Mouse (Mus musculus) forebrain, postnatal 0 days (tissue): ENCODE results near the gene Pycr1. TPM values are rescaled to one million over a fixed set of nuclear protein-coding genes. Genes with fewer than 3 reads are reported as not detected.

Source experiments
- ATAC-seq: fragments of 200-750 bp; cut with Nextera tagmentation; 2 replicates; pipeline ENCODE4 v1.8.0; 2017; ENCODE audit warnings: mild to moderate bottlenecking, moderate library complexity
- DNase-seq: peaks from one replicate; pipeline ENCODE4 v3.0.0-alpha.2; 2015
- H3K27ac ChIP-seq: fragments of 300-500 bp; sonication (generic); 2 replicates; pipeline ENCODE4 v1.5.1; 2014; ENCODE audit warnings: low read depth, mild to moderate bottlenecking, antibody characterized with exemption, low read length, moderate library complexity, mixed read lengths
- H3K27me3 ChIP-seq: fragments of 300-500 bp; sonication (generic); 2 replicates; pipeline ENCODE4 v1.6.1; 2014; ENCODE audit warnings: mild to moderate bottlenecking, low read length, mixed read lengths; ENCODE audit not compliant: insufficient read depth
- H3K36me3 ChIP-seq: fragments of 300-500 bp; sonication (generic); 2 replicates; pipeline ENCODE4 v1.6.1; 2014; ENCODE audit warnings: mild to moderate bottlenecking, moderate library complexity; ENCODE audit not compliant: insufficient read depth
- H3K4me1 ChIP-seq: fragments of 300-500 bp; sonication (generic); 2 replicates; pipeline ENCODE4 v1.6.1; 2014; ENCODE audit warnings: antibody characterized with exemption; ENCODE audit not compliant: insufficient read depth
- H3K4me2 ChIP-seq: fragments of 300-500 bp; sonication (generic); 2 replicates; pipeline ENCODE4 v1.6.1; 2014; ENCODE audit warnings: low read depth, mild to moderate bottlenecking, moderate library complexity
- H3K4me3 ChIP-seq: fragments of 300-500 bp; sonication (generic); 2 replicates; pipeline ENCODE4 v1.5.1; 2014; ENCODE audit warnings: low read depth, low read length, mixed read lengths
- H3K9ac ChIP-seq: fragments of 300-500 bp; sonication (generic); 2 replicates; pipeline ENCODE4 v1.6.1; 2014; ENCODE audit warnings: mild to moderate bottlenecking
- H3K9me3 ChIP-seq: fragments of 300-500 bp; sonication (generic); 2 replicates; pipeline ENCODE4 v1.6.1; 2016; ENCODE audit warnings: low read length
- CTCF ChIP-seq: sonication (generic); IDR thresholded peaks from 2 replicates; pipeline ENCODE4 v1.5.1; 2016; ENCODE audit warnings: antibody characterized with exemption, control low read depth, low read depth
- WGBS: fragments of 180-500 bp; shearing (Covaris S2); extraction: QIAGEN DNeasy Blood & Tissue Kit; methylation state at CpG from one replicate; pipeline ENCODE4 v1.1.7; 2014; 5-methylcytosine and 5-hydroxymethylcytosine counted together
- polyA plus RNA-seq: library from polyadenylated mRNA; unstranded; fragments of >200 nt; fragmentation: Nextera tagmentation; extraction: Ambion mirVana; gene quantifications from 2 replicates; pipeline ENCODE4 v1.2.1, GENCODE M21; 2015
- total RNA-seq: library from RNA; depleted of rRNA; stranded (reverse); fragments of >200 nt; gene quantifications from 2 replicates; pipeline ENCODE4 v1.2.3, GENCODE M21; 2014

The Pycr1 gene
- total and polyA plus RNA-seq, 2 experiments from 2014 or later = 13.8 to 19.5 TPM

DNA sequence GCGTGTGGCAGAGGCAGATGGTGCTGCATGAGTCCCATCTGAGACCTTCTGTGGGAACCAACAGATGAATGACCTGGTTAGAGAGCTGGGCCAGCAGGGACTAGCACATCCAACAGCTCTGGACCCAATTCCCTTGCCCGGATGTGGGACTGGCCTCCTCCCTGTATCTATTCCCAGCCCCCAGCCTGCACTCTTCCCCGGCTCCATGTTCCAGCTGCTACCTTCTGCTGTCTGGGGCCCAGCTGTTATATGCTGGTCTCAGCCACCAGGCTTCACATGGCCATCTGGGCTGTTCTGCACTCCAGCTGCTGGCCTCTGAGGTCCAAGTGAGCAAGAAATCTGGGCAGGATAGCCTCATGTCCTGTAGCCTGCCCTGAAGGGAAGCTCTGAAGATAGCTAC, 21.8 kb upstream of the Pycr1 start:
- DNase-seq = no peak
- Histone ChIP-seq H3K4me1 (no peaks in the 10 kb centered on the region), H3K36me3 (no peaks in the 10 kb centered on the region), H3K4me3 (no peak overlapping the region), H3K27ac (no peak overlapping the region), H3K9ac (no peak overlapping the region), H3K27me3 (peaks cover 27% of the 10 kb centered on the region), H3K9me3 (no peaks in the 10 kb centered on the region), H3K4me2 (no peak overlapping the region)
- TF ChIP-seq CTCF = no peak
- ATAC-seq = no peak
- WGBS = 87% methylated on average over 3 of the region's 3 CpGs

DNA sequence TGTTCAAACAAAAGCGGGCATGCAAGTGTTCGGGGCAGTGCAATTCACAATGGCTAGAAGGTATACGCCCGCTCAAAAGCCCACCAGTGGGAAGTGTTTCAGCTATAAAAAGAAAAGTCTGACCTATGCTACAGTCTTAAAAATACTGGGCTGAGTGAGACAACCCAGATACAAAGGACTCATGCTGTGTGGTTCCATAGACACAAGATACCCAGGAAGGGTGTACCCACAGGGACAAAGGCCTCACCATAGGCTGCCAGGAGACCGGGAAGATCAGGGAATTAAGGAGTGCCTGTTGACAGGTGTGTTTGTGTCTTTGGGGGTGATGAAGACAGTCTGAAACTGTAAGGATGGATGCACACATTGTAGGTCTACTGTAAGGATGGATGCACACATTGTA, 20.1 kb upstream of the Pycr1 start:
- H3K9me3 ChIP-seq = no peaks in the 10 kb centered on the region
- ATAC-seq (no peak), DNase-seq (no peak)
- 63% methylated on average over 5 of the region's 5 CpGs for WGBS
- H3K27ac ChIP-seq = no peak overlapping the region
- TF ChIP-seq CTCF = no peak
- H3K4me1 ChIP-seq = no peaks in the 10 kb centered on the region
- H3K4me2 ChIP-seq = no peak overlapping the region
- no peaks in the 10 kb centered on the region for H3K36me3 ChIP-seq
- H3K4me3 ChIP-seq = no peak overlapping the region
- no peak overlapping the region for H3K9ac ChIP-seq
- H3K27me3 ChIP-seq = peaks cover 43% of the 10 kb centered on the region

DNA sequence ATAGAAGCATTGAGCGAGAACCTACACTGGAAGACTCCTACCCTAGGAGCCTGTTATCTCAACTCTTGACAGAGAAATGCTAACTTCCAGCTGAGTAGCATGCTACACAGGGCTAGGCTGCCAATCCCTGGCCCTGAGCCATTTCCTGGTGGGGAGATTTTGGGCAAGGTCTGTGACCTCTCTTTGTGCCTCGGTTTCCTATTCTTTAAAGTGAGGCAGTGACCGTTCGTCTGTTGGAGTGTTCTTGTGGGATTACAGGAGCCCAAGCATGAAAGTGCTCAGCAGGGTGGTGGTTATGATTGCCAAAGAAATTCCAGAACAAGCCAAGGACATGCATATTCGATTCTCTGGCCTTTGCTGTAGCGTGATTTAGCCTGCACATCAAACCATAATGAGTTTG, 19.2 kb upstream of the Pycr1 start:
- H3K27ac ChIP-seq = no peak overlapping the region
- no peak overlapping the region for H3K4me3 ChIP-seq
- H3K9ac ChIP-seq = no peak overlapping the region
- no peak overlapping the region for H3K4me2 ChIP-seq
- 37% methylated on average over 6 of the region's 6 CpGs for WGBS
- DNase-seq = no peak
- H3K4me1 ChIP-seq = no peaks in the 10 kb centered on the region
- H3K9me3 ChIP-seq = no peaks in the 10 kb centered on the region
- no peak for ATAC-seq
- H3K27me3 ChIP-seq = peaks cover 53% of the 10 kb centered on the region
- H3K36me3 ChIP-seq = no peaks in the 10 kb centered on the region
- no peak for TF ChIP-seq CTCF

DNA sequence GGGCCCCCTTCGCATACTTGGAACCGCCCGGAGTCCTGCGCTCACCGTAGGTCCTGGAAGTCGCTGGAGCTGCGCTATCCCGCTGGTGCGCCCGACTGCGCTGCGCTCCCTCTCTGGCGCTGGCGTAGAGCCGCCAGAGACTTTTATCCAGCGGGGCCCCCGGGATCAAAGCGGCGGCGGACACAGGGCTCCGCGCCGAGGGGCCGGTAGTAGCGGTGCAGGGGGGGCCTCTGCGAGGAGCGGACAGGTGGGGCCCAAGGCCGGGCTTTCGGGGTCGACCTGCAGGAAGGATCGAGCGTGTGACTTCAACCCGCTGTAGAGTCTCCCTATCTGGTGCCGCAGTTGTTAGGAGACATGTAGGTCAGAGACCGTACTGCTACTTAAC, 17.5 kb upstream of the Pycr1 start, which contains the start of gene Notum:
TSS of gene Notum (minus strand) at position 100 of the 385 bp plus-strand sequence.
- Histone ChIP-seq H3K4me3 (peak within 1 kb of the TSS; percentile 38), H3K36me3 (no peaks in the 10 kb centered on the region), H3K4me1 (no peaks in the 10 kb centered on the region), H3K27me3 (peaks cover 64% of the 10 kb centered on the region), H3K9me3 (no peaks in the 10 kb centered on the region), H3K9ac (peak within 1 kb of the TSS; percentile 37; the same call in 1 of the 2 replicates), H3K4me2 (peak within 1 kb of the TSS; percentile 58), H3K27ac (no peak within 1 kb of the TSS)
- ATAC-seq (peak; percentile 16; the same call in 1 of the 2 replicates), DNase-seq (no peak)
- no peak for TF ChIP-seq CTCF
- 1% methylated on average over 35 of the region's 35 CpGs for WGBS

DNA sequence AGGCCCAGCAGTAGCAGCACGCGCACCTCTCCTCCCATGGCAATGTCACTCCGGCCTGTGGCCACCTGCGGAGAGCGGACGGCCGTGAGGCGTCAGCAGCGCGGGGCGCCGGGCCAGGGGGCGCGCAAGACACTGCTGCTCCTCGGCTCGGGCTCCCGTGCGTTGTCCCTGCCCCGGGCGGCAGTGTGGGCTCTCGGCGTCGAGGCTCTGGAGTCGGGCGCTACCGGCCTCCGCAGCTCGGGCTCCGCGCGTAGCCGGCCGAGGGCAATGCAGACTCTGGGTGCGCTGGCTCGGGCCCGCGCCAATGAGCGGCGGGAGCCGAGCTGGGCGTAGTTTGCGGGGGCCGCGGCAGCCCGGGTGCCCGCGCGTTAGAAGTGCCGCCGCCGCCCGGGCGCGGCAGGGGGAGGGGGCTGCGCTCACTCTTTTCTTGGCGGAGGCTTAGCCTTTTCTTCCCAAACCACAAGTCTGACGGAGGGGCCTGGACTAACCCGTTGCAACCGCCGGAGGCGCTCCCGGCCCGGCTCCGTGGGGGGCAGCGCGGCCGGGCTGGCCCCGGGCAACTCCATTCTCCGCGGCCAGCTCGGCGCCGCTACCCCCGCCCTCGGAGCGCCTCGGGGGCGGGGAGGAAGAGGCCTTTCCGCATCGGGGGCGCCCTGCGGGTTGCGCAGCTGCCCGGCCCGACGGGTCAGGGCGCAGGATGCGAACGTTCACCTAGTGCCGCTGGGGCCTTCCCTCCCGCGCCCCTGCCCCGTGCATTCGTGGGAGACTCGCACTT, 16.9 kb upstream of the Pycr1 start:
- peak overlapping the region; percentile 58 for H3K4me2 ChIP-seq
- peak; percentile 84 for ATAC-seq
- peak overlapping the region; percentile 38 for H3K4me3 ChIP-seq
- peak; percentile 53 for DNase-seq
- no peaks in the 10 kb centered on the region for H3K4me1 ChIP-seq
- H3K27me3 ChIP-seq = peaks cover 64% of the 10 kb centered on the region
- TF ChIP-seq CTCF = peak; percentile 25; the same call in 1 of the 2 replicates
- H3K27ac ChIP-seq = no peak overlapping the region
- no peaks in the 10 kb centered on the region for H3K36me3 ChIP-seq
- no peaks in the 10 kb centered on the region for H3K9me3 ChIP-seq
- WGBS = under 1% methylated on average over 91 of the region's 95 CpGs
- H3K9ac ChIP-seq = peak overlapping the region; percentile 37; the same call in 1 of the 2 replicates

DNA sequence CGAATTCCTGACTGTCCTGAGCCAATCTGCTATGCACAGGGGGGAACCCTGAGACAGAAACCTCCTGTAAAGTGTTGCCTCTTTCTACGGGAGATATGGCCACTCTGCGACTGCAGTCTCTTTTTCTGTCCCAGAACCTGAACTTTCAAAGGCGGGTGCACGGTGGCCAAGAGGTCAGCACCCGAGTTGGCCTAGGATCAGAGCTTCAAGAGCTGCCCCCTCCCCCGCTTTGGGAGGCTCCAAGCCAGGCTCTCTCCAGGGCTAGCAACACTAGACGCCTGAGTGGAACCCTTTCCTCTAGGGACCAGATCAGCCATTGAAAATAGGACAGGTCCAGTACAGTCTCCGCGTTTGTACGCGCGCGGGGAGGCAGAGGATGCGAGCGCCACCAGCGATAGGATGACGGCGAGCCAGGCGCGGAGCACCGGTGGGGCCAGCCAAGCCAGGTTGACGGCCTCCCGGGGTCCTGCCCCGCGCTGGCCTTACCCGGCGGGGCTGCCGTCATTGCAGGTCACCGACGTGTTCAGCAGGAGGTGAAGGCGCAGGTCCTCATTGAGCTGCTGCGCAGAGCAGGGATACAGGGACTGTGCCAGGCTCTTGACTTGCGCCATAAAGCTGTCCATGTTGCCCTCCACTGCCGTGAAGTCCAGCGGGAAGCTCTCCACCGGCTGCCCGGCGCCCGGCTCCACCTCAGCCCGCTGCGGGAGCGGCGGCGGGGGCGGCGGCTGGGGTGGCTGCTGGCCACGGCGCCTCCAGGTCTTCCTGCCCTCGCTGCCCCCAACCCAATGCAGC, 16.1 kb upstream of the Pycr1 start:
- ATAC-seq (no peak), DNase-seq (no peak)
- TF ChIP-seq CTCF = no peak
- H3K4me2 ChIP-seq = peak overlapping the region; percentile 58
- H3K27ac ChIP-seq = no peak overlapping the region
- peaks cover 64% of the 10 kb centered on the region for H3K27me3 ChIP-seq
- H3K4me3 ChIP-seq = peak overlapping the region; percentile 38
- peak overlapping the region; percentile 37; the same call in 1 of the 2 replicates for H3K9ac ChIP-seq
- H3K9me3 ChIP-seq = no peaks in the 10 kb centered on the region
- H3K4me1 ChIP-seq = no peaks in the 10 kb centered on the region
- 3% methylated on average over 48 of the region's 50 CpGs for WGBS
- no peaks in the 10 kb centered on the region for H3K36me3 ChIP-seq

DNA sequence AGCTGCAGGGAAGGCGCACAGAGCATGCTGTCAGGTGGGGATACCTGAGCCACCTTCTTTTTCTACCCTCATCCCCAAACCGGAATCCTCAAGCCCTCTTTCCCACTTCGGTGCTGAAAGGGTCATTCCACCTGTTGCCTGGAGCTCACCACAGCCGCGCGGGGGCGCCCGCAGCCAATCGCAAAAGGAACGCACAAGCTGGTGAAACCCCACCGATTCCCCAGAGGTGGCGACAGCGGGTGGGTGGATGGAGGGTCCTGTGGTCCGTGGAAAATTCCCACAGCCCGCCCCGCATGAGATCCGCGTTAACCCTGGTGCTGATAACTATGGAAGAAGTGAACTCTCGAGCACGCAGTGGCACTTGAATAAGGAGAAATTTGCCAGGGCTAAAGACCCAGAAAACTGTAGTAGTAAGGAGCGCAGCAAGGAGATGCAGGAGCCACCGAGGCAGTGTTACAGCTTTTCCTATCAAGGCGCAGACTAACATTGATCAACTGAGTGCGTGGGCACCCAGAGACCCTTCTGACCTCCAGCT, 15.4 kb upstream of the Pycr1 start:
- peak; percentile 73 for DNase-seq
- Histone ChIP-seq H3K27me3 (peaks cover 64% of the 10 kb centered on the region), H3K4me2 (no peak overlapping the region), H3K4me3 (no peak overlapping the region), H3K9me3 (no peaks in the 10 kb centered on the region), H3K36me3 (no peaks in the 10 kb centered on the region), H3K27ac (no peak overlapping the region), H3K9ac (no peak overlapping the region), H3K4me1 (no peaks in the 10 kb centered on the region)
- ATAC-seq = peak; percentile 42; the same call in 1 of the 2 replicates
- WGBS = 4% methylated on average over 24 of the region's 24 CpGs
- TF ChIP-seq CTCF = peak; percentile 84
